Mouse (Mus musculus): ENCODE results near the gene Hist1h2bb.
A peak's percentile ranks its signal among the peaks of the same experiment; 100 is the strongest.

DNA sequence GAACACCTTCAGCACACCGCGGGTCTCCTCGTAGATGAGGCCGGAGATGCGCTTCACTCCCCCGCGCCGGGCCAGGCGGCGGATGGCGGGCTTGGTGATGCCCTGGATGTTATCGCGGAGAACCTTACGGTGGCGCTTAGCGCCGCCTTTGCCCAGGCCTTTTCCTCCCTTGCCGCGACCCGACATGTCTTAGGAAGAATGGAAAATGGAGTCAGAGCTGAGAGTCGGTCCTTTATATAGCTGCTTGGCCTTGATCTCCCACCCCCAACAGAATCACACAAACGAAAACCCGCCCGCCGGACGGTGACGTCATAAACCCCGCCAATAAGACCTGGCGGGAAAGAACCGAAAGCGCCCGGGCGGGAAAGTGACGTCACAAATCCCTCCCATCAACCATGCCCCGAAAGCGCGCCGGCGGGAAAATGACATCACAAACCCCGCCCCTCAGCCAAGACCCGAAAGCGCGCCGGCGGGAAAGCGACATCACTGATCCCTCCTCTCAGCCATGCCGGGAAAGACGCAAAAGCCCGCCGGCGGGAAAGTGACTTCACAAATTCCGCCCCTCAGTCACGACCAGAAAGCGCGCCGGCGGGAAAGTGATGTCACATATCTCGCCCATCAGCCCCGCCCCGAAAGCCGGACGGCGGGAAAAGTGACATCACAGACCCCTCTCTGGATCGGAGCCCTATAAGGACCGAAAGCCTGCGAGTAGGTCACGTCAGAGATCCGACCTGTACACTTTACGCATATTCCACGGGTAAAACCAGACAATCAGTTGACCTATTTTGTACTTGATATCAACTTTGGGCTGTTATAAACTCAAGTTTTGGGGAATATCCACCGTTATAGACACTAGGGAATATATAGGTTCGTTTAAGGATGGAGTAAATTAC lies 14.7 kb downstream of the Hist1h2bb start, which contains the start of gene Hist1h4a:
- TF ChIP-seq CTCF (IDR thresholded peaks at IDR 0.05; ENCODE audit: borderline replicate concordance, insufficient read depth, low read length): no peak
- peak; percentile 98 for TF ChIP-seq POLR2A (IDR thresholded peaks at IDR 0.05; ENCODE audit: low read depth, low read length)
